Mouse (Mus musculus) heart, embryonic 12.5 days (tissue): ENCODE data around the gene Yjefn3. TPM values are rescaled to one million over a fixed set of nuclear protein-coding genes. Genes with fewer than 3 reads are reported as not detected.
A peak's percentile ranks its signal among the peaks of the same experiment; 100 is the strongest.

Experiments used
- ATAC-seq: fragments of 200-750 bp; cut with Nextera tagmentation; 2 replicates; pipeline ENCODE4 v1.8.0; 2017; ENCODE audit warnings: moderate TSS enrichment, moderate library complexity; ENCODE audit not compliant: insufficient number of reproducible peaks, low FRiP score
- H3K27ac ChIP-seq: fragments of 300-500 bp; sonication (generic); 2 replicates; pipeline ENCODE4 v1.5.1; 2016; ENCODE audit warnings: mild to moderate bottlenecking, moderate library complexity; ENCODE audit not compliant: poor library complexity, severe bottlenecking
- H3K27me3 ChIP-seq: fragments of 300-500 bp; sonication (generic); replicated peaks from 2 replicates; pipeline ENCODE4 v1.6.1; 2016; ENCODE audit warnings: mild to moderate bottlenecking, moderate library complexity
- H3K36me3 ChIP-seq: fragments of 300-500 bp; sonication (generic); 2 replicates; pipeline ENCODE4 v1.6.1; 2016; ENCODE audit warnings: mild to moderate bottlenecking, moderate library complexity
- H3K4me1 ChIP-seq: fragments of 300-500 bp; sonication (generic); replicated peaks from 2 replicates; pipeline ENCODE4 v1.6.1; 2016; ENCODE audit warnings: mild to moderate bottlenecking
- H3K4me2 ChIP-seq: fragments of 300-500 bp; sonication (generic); 2 replicates; pipeline ENCODE4 v1.6.1; 2016; ENCODE audit warnings: mild to moderate bottlenecking, moderate library complexity
- H3K4me3 ChIP-seq: fragments of 300-500 bp; sonication (generic); 2 replicates; pipeline ENCODE4 v1.5.1; 2016; ENCODE audit warnings: mild to moderate bottlenecking
- H3K9ac ChIP-seq: fragments of 300-500 bp; sonication (generic); 2 replicates; pipeline ENCODE4 v1.6.1; 2016; ENCODE audit warnings: mild to moderate bottlenecking, moderate library complexity
- H3K9me3 ChIP-seq: fragments of 300-500 bp; sonication (generic); replicated peaks from 2 replicates; pipeline ENCODE4 v1.6.1; 2016; ENCODE audit warnings: mild to moderate bottlenecking, moderate library complexity
- WGBS: fragments of 180-500 bp; shearing (Covaris S2); methylation state at CpG from one replicate; pipeline ENCODE4 v1.1.7; 2016; 5-methylcytosine and 5-hydroxymethylcytosine counted together
- polyA plus RNA-seq: library from polyadenylated mRNA; unstranded; fragments of >200 nt; fragmentation: Nextera tagmentation; extraction: Ambion mirVana; gene quantifications from 2 replicates; pipeline ENCODE4 v1.2.1, GENCODE M21; 2016

The Yjefn3 gene
- polyA plus RNA-seq, 1 experiment from 2014 or later, result 8.9 TPM

DNA sequence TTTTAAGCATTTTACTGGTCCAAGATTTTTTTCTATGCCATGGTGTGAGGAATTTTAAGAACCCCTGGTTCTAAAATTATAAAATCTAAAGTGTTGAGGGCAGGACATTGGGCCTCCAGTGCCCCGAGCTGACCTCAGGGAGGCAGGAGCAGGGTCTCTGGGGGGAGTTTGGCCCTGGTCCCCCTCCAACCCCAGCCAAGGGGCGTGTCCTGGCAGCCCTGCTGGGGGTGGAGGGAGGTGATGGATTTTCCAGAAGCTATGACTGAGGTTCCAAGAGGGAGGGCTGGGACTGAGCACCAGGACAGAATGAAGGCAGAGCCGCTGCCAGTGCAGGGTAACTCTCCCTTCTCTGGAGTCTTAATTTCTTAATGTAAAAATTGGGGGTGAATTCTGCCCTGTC is 24.5 kb downstream of the Yjefn3 start:
- no peak for ATAC-seq
- Histone ChIP-seq H3K4me3 (no peak overlapping the region), H3K4me2 (no peak overlapping the region), H3K9me3 (peaks cover 9% of the 10 kb centered on the region), H3K9ac (no peak overlapping the region), H3K4me1 (peaks cover 18% of the 10 kb centered on the region), H3K36me3 (no peaks in the 10 kb centered on the region), H3K27ac (no peak overlapping the region), H3K27me3 (peaks cover 70% of the 10 kb centered on the region)
- whole genome bisulfite sequencing, result 68% methylated on average over 3 of the region's 3 CpGs

DNA sequence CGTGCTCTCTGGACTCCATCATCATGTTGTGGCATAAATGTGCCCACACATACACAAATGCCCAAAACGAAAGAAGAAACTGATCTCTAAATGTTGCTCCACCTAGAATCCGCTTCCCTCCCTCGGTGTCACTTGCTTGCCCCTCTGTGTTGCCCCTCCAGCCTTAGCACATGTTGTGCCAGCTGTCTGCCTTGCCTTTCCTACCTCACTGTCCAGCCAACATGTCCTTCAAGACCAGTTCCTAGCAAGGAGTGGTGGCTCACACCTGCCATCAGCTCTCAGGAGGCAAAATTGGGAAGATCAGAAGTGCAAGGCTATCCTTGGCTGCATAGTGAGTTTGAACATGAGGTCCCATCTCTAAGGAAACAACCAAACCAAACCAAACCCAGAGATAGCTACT is 25.1 kb downstream of the Yjefn3 start:
- Histone ChIP-seq H3K9ac (no peak overlapping the region), H3K27me3 (peaks cover 64% of the 10 kb centered on the region), H3K27ac (no peak overlapping the region), H3K4me3 (no peak overlapping the region), H3K4me2 (no peak overlapping the region), H3K36me3 (no peaks in the 10 kb centered on the region), H3K4me1 (peaks cover 18% of the 10 kb centered on the region), H3K9me3 (peaks cover 9% of the 10 kb centered on the region)
- no peak for ATAC-seq
- 78% methylated on average over 4 of the region's 4 CpGs for WGBS

DNA sequence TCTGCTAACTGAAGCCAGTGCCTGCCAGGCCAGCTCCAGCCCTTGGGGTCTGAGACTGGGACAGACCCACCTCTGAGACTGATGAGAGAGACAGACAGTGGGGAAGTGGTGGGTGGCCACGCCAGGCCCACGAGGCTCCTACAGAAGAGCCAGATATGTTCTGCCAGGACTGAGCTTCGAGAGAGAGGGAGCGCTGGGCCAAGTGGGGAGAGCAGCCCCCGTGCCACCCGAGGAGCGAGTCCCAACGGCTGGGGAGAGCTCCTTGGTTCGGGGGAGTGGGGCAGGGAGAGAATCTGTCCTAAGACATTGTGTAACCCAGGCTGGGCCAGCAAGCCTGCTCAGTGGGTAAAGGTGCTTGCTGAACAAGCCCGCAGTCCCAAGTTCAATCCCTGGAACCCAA is 25.5 kb downstream of the Yjefn3 start:
- H3K9me3 ChIP-seq, result peaks cover 8% of the 10 kb centered on the region
- peaks cover 59% of the 10 kb centered on the region for H3K27me3 ChIP-seq

DNA sequence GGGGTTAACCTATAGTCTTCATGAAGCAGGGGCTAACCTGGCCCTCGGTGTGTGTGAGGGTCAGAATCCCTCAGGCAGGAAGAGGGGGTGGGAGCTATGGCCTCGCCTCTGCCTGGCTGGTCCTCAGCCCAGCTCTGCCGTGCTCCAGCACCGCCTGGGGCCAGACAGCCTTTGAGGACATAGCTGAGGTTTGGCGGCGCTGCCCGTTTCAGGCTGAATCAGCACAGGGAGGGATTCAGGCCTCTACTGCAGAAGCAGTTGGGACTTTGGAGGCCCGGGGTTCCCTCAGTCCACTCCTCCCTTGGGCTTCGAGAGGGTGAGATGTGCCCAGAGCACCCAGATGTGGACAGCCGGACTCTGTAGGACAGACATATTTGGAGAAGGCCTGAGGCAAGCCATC is 26.4 kb downstream of the Yjefn3 start:
- Histone ChIP-seq H3K4me1 (peaks cover 8% of the 10 kb centered on the region), H3K4me3 (no peak overlapping the region), H3K9ac (no peak overlapping the region), H3K27ac (no peak overlapping the region), H3K9me3 (no peaks in the 10 kb centered on the region), H3K4me2 (no peak overlapping the region), H3K36me3 (no peaks in the 10 kb centered on the region), H3K27me3 (peaks cover 56% of the 10 kb centered on the region)
- WGBS, result 43% methylated on average over 10 of the region's 10 CpGs
- ATAC-seq, result no peak

More for the DNA sequence above, 25.5 kb downstream of the Yjefn3 start:
- Histone ChIP-seq H3K4me3 (no peak overlapping the region), H3K4me2 (no peak overlapping the region), H3K36me3 (no peaks in the 10 kb centered on the region), H3K4me1 (peaks cover 16% of the 10 kb centered on the region), H3K9ac (no peak overlapping the region), H3K27ac (no peak overlapping the region)
- no peak for ATAC-seq
- 71% methylated on average over 10 of the region's 10 CpGs for WGBS

DNA sequence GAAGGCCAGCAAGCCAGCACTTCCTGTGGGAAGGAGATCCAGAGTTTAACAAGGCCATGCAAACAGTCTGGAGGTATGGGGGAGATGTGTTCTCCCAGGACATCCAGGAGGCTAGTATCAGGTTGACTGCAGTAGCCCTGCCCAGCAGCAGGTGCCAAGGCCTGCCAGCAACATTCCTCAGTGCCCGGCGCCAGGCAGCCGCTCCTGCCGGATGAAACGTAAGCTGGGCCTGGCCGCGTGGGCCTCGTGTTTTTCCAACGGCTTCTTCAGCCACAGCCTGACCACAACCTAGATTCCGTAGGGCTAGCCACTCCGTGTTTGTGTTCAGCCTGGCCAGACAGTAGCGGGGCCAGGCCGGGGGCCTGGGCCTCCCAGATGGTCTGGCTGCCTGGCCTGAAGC is 27.9 kb downstream of the Yjefn3 start:
- Histone ChIP-seq H3K27ac (no peak overlapping the region), H3K4me1 (peaks cover 6% of the 10 kb centered on the region; the same call in 1 of the 2 replicates), H3K9me3 (no peaks in the 10 kb centered on the region), H3K4me2 (no peak overlapping the region), H3K9ac (no peak overlapping the region), H3K27me3 (peaks cover 45% of the 10 kb centered on the region), H3K4me3 (no peak overlapping the region), H3K36me3 (no peaks in the 10 kb centered on the region)
- WGBS, result 70% methylated on average over 13 of the region's 13 CpGs
- no peak for ATAC-seq

DNA sequence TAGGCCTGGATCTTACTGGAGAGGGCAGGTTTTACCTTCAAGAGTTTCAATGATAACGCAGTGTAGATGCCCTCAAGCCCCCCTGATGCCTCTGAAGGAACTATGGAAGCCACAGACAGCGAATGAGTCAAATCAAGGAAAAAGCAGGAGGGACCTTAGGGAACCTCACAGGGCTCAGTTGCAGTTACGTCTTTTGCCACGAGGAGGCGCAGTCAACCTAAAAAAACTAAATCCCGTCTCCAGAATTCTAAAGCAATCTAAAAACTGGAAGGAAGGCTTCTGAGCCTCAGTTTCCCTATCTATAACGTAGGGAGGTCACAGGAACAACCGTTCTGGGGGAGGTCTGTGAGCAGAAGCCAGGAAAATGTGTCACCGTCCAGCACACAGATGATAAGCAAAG is 28.4 kb downstream of the Yjefn3 start:
- no peaks in the 10 kb centered on the region for H3K9me3 ChIP-seq
- peaks cover 6% of the 10 kb centered on the region; the same call in 1 of the 2 replicates for H3K4me1 ChIP-seq
- no peak overlapping the region for H3K9ac ChIP-seq
- WGBS, result 12% methylated on average over 9 of the region's 9 CpGs
- no peaks in the 10 kb centered on the region for H3K36me3 ChIP-seq
- no peak overlapping the region for H3K4me3 ChIP-seq
- H3K27ac ChIP-seq, result no peak overlapping the region
- ATAC-seq, result no peak
- no peak overlapping the region for H3K4me2 ChIP-seq
- H3K27me3 ChIP-seq, result peaks cover 40% of the 10 kb centered on the region

DNA sequence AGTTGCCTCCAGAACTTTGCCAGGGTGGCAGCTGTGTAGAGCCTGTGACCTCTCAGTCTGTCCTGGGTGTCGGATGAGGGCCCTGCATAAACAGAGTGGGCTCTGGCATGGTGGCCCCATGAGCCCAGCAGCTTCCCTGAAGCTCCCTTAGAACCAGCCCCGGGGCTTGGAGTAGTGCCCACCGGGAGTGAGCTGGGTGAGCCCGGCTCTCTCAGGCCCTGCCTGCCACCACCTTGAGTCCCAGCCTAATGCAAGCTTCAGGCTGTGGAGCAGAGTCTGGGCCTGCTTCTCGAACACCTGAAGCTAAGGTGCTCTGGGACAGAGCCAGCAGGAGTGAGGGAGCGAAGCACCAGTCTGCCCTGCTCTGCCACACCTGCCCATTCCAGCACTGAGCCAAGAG is 31.6 kb downstream of the Yjefn3 start:
- H3K4me2 ChIP-seq, result no peak overlapping the region
- WGBS, result 76% methylated on average over 6 of the region's 6 CpGs
- no peak overlapping the region for H3K9ac ChIP-seq
- H3K4me3 ChIP-seq, result no peak overlapping the region
- H3K4me1 ChIP-seq, result peaks cover 6% of the 10 kb centered on the region; the same call in 1 of the 2 replicates
- no peak overlapping the region for H3K27ac ChIP-seq
- H3K27me3 ChIP-seq, result peaks cover 22% of the 10 kb centered on the region
- no peaks in the 10 kb centered on the region for H3K9me3 ChIP-seq
- no peaks in the 10 kb centered on the region for H3K36me3 ChIP-seq
- ATAC-seq, result no peak

DNA sequence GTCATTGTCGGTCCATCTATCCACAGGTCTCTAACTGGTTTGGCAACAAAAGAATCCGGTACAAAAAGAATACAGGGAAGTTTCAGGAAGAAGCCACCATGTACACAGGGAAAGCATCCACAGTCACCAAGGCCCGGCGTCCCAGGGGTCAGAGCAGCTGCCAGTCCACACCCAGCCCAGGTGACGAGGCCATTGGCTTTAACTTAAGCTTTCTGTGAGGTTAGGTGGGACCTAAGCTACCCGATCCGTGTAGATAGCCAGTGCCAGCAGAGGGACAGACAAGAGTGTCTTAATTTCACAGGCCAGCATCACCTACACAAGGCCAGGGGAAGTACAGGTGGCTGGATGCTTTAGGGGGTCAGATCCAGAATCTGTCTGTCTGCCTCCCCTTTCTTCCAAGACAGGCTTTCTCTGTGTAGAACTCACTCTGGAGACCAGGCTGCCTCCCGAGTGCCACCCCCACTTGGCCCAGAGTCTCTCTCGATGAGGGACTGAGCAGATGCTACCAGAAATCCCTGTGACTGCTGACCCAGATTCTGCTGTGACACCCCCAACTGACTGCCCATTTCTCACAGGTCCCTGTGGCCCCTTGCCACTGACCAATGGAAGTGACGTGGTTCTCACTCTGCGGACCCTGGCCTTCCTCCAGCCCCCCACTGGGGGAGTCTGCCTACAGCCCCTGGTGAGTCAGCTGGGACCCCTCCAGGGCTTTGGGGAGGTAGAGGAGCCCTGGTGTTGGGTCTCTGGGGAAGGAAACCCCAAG is 32.3 kb downstream of the Yjefn3 start:
- ATAC-seq, result no peak
- H3K4me1 ChIP-seq, result peaks cover 6% of the 10 kb centered on the region; the same call in 1 of the 2 replicates
- H3K36me3 ChIP-seq, result no peaks in the 10 kb centered on the region
- H3K9ac ChIP-seq, result no peak overlapping the region
- no peak overlapping the region for H3K4me3 ChIP-seq
- 79% methylated on average over 11 of the region's 11 CpGs for WGBS
- H3K4me2 ChIP-seq, result no peak overlapping the region
- no peak overlapping the region for H3K27ac ChIP-seq
- H3K9me3 ChIP-seq, result no peaks in the 10 kb centered on the region
- peaks cover 22% of the 10 kb centered on the region for H3K27me3 ChIP-seq

DNA sequence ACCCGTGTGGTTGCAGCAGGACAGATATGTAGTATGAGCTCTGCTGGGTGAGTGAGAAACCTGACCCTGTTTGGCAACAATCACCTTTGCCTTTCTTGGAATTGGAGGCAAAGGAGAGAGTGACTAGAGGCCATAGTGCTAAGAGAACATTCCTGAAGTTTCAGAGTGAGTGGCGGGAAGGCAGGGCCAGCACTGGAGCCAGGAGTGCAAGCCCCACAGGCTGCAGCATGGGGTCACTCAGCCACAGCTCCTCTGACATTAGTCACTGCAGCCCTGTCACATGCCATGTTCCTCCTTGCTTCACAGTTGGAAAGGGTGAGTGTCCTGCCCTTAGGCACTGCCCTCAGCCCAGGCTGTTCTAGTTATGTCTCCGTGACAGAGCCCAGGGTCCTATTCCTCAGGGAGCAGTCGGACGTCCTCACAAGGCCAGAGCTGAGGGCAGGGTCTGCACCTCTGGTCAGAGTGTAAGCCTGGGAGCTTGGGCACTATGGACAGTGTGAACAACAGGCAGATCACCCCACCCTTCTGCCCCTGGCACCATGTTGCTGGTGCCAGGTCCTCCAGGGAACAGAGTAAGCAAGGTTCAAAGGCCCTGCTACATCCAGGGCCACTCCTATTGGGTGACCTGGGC is 34.7 kb downstream of the Yjefn3 start:
- no peaks in the 10 kb centered on the region for H3K4me1 ChIP-seq
- no peak overlapping the region for H3K27ac ChIP-seq
- H3K4me3 ChIP-seq, result no peak overlapping the region
- H3K9me3 ChIP-seq, result no peaks in the 10 kb centered on the region
- 60% methylated on average over 5 of the region's 5 CpGs for WGBS
- H3K9ac ChIP-seq, result peak overlapping the region; percentile 9; the same call in 1 of the 2 replicates
- ATAC-seq, result no peak
- no peak overlapping the region for H3K4me2 ChIP-seq
- H3K36me3 ChIP-seq, result no peaks in the 10 kb centered on the region
- peaks cover 14% of the 10 kb centered on the region for H3K27me3 ChIP-seq

DNA sequence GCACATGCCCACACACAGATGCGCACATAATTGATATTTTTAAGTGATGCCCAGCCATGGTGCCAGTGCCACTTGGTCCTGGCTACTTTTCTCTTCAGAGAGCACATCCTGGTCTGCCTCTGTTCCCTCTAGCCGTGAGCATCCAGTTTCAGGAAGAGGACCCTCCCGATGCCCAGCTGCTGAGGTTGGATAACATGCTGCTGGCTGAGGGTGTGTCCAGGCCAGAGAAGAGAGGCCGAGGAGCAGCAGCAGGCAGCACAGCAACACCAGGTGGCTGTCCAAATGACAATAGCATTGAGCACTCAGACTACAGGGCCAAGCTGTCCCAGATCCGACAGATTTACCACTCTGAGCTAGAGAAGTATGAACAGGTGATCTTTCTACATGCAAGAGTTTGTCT is 38.3 kb downstream of the Yjefn3 start:
- H3K36me3 ChIP-seq, result no peaks in the 10 kb centered on the region
- no peak for ATAC-seq
- H3K27ac ChIP-seq, result no peak overlapping the region
- 54% methylated on average over 5 of the region's 5 CpGs for WGBS
- 0 out of 2 replicates have a peak, but pooled peaks cover 5% of the 10 kb centered on the region for H3K27me3 ChIP-seq
- H3K9ac ChIP-seq, result no peak overlapping the region
- H3K4me2 ChIP-seq, result no peak overlapping the region
- H3K4me3 ChIP-seq, result no peak overlapping the region
- 0 out of 2 replicates have a peak, but pooled peaks cover 3% of the 10 kb centered on the region for H3K9me3 ChIP-seq
- H3K4me1 ChIP-seq, result no peaks in the 10 kb centered on the region

DNA sequence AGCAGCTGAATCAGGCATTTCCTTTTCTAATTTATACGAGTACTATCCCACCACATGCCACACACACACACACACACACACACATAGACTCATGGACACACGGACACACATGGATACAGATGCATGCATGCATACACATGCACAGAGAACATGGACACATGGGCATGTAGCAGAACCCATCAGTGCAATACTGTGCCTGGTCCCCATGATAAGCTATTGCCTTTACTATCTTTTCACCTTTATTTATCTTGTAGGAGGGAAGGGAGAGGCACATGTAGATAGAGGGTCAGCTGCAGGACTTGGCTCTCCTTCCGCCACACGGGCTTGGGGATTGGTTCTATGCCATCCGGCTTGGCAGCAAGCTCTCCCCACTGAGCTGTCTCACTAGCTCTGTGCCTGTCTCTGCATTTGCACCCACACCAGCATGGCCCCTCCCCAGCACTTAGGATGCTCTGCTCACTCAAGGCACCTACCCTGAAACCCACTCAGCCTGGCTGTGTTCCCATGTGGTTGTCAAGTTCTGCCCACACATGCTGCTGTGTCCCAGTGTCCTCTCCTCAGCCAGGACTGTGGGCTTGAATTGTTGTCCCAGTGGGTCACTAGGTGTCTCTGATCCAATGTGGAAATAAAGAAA is 39.0 kb downstream of the Yjefn3 start:
- Histone ChIP-seq H3K27me3 (0 out of 2 replicates have a peak, but pooled peaks cover 5% of the 10 kb centered on the region), H3K4me1 (no peaks in the 10 kb centered on the region), H3K4me2 (no peak overlapping the region), H3K4me3 (no peak overlapping the region), H3K27ac (no peak overlapping the region), H3K9ac (no peak overlapping the region), H3K36me3 (no peaks in the 10 kb centered on the region), H3K9me3 (0 out of 2 replicates have a peak, but pooled peaks cover 3% of the 10 kb centered on the region)
- 73% methylated on average over 5 of the region's 5 CpGs for WGBS
- ATAC-seq, result no peak
